Mouse (Mus musculus): ENCODE measurements around the gene Wscd2. TPM values are rescaled to one million over a fixed set of nuclear protein-coding genes. Genes with fewer than 3 reads are reported as not detected.

The Wscd2 gene
- polyA plus RNA-seq, 1 experiment from 2014 or later = 2.2 TPM

DNA sequence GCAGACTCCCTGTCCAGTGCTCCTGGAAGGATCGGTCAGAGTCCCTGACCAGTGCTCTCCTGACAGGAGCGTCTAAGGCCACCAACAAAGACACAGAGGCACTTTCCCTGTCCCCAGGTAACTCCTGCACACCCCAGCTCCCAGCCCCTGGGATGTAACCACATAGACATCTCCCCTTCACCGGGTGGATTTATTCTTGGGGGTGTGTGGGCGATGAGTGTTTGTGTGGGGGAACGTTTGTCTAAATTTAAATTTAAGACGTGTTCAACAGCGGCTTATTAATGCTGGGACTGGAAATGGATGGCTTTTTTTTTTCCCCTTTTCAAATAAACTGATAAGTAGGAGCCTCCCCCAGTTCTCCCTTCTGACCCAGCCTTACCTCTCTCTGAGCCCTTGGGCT is 49.7 kb downstream of the Wscd2 start:
- no peaks in the 10 kb centered on the region for H3K4me1 ChIP-seq (ENCODE audit: control insufficient read depth, insufficient read depth, low read length)
- ATAC-seq (replicated peaks; ENCODE audit: insufficient number of reproducible peaks, low FRiP score, low TSS enrichment, low read depth) = no peak
- no peaks in the 10 kb centered on the region for H3K9me3 ChIP-seq (replicated peaks; ENCODE audit: control insufficient read depth, low read length)
- no peak overlapping the region for H3K4me2 ChIP-seq (ENCODE audit: low read depth, low read length)
- DNase-seq (ENCODE audit: low spot score) = no peak
- no peaks in the 10 kb centered on the region; the same call in 1 of the 2 replicates for H3K27me3 ChIP-seq (ENCODE audit: control insufficient read depth, insufficient read depth, low read length)
- H3K4me3 ChIP-seq (ENCODE audit: low read depth, low read length) = no peak overlapping the region
- H3K9ac ChIP-seq (replicated peaks; ENCODE audit: low read length) = no peak overlapping the region
- WGBS = 90% methylated on average over 7 of the region's 7 CpGs
- no peaks in the 10 kb centered on the region for H3K36me3 ChIP-seq (replicated peaks; ENCODE audit: control insufficient read depth, insufficient read depth, low read depth, low read length)
- H3K27ac ChIP-seq (replicated peaks; ENCODE audit: low read depth, low read length) = no peak overlapping the region

- no peaks in the 10 kb centered on the region for H3K9me3 ChIP-seq (replicated peaks; ENCODE audit: control insufficient read depth, low read length)
- no peak for ATAC-seq (replicated peaks; ENCODE audit: insufficient number of reproducible peaks, low FRiP score, low TSS enrichment, low read depth)
- no peak overlapping the region for H3K27ac ChIP-seq (replicated peaks; ENCODE audit: low read depth, low read length)
- no peak for DNase-seq (ENCODE audit: low spot score)
- H3K27me3 ChIP-seq (ENCODE audit: control insufficient read depth, insufficient read depth, low read length) = no peaks in the 10 kb centered on the region; the same call in 1 of the 2 replicates
- H3K4me3 ChIP-seq (ENCODE audit: low read depth, low read length) = no peak overlapping the region
- H3K4me2 ChIP-seq (ENCODE audit: low read depth, low read length) = no peak overlapping the region
- WGBS = 37% methylated on average over 5 of the region's 5 CpGs
- H3K36me3 ChIP-seq (replicated peaks; ENCODE audit: control insufficient read depth, insufficient read depth, low read depth, low read length) = no peaks in the 10 kb centered on the region
- H3K4me1 ChIP-seq (ENCODE audit: control insufficient read depth, insufficient read depth, low read length) = no peaks in the 10 kb centered on the region
- no peak overlapping the region for H3K9ac ChIP-seq (replicated peaks; ENCODE audit: low read length)
Measured at GRCm38 (mm10) chr5:113541196-113541595, 51.1 kb downstream of the Wscd2 start.

DNA sequence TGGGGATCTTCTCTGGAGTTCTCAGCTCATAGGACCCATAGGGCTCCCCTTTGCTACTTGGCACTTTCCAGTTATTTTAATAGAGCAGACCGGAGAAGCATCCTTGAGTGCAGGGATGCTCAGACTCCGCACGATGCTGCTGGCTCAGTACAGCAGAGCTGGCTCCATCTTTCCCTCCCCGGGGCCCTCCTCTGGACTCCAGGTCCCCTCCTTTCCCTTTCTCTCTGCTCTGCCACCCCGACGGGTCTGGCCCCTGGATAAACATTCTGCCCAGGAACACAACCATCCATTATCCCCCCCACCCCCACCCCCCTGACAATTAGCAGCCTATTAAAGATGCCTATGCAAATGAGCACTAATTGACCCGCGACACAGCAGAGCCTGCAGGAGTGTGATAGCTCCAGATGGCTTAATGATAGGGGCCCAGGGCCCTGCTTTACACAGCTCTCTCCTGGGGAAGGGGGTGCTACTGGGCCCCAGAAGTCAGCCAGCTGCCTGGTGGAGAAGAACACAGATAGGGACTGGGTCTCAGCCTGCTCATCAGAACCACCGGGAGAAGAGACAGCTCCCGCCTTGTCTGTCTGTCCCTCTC is 52.8 kb downstream of the Wscd2 start:
- ATAC-seq (replicated peaks; ENCODE audit: insufficient number of reproducible peaks, low FRiP score, low TSS enrichment, low read depth) = no peak
- H3K27me3 ChIP-seq (ENCODE audit: control insufficient read depth, insufficient read depth, low read length) = no peaks in the 10 kb centered on the region
- H3K27ac ChIP-seq (replicated peaks; ENCODE audit: low read depth, low read length) = no peak overlapping the region
- no peak for DNase-seq (ENCODE audit: low spot score)
- 31% methylated on average over 10 of the region's 10 CpGs for WGBS
- H3K9me3 ChIP-seq (replicated peaks; ENCODE audit: control insufficient read depth, low read length) = no peaks in the 10 kb centered on the region
- H3K9ac ChIP-seq (replicated peaks; ENCODE audit: low read length) = no peak overlapping the region
- H3K4me2 ChIP-seq (ENCODE audit: low read depth, low read length) = no peak overlapping the region
- no peaks in the 10 kb centered on the region for H3K4me1 ChIP-seq (ENCODE audit: control insufficient read depth, insufficient read depth, low read length)
- no peak overlapping the region for H3K4me3 ChIP-seq (ENCODE audit: low read depth, low read length)
- no peaks in the 10 kb centered on the region for H3K36me3 ChIP-seq (replicated peaks; ENCODE audit: control insufficient read depth, insufficient read depth, low read depth, low read length)

DNA sequence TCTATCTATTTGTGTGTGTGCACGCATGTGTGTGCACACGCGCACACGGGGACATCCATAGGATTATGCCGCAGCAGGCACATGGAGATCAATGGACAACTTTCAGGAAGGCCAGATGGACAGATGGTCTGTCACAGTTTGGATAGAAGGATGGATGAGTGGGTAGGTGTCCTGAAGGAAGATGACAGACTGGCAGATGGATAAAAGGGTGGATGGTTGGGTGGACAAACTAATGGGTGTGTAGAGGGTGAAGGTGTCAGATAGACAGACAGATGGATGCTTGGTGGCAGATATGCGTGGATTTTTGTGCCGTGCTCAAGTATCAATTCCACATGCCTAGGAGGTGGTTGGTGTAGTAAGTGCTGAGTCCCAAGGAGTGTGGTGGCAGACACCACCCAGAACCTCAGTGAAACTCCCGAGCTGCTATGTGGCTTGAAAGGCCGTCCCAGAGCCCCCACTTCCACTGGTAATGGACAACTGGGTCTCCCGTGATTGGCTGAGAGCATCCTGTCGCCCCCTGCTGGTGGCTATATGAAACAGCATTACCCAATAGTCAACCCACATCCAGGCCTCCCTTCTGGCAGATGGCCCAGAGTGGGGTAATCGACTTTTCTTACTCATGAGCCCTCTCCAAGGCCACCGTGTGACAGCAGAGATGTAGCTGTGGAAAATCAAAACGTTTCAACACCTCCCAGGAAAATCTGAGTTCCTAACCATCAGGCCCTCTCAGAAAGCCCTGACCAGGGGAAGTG is 58.0 kb downstream of the Wscd2 start:
- no peak overlapping the region for H3K9ac ChIP-seq (replicated peaks; ENCODE audit: low read length)
- H3K4me1 ChIP-seq (ENCODE audit: control insufficient read depth, insufficient read depth, low read length) = no peaks in the 10 kb centered on the region
- H3K36me3 ChIP-seq (replicated peaks; ENCODE audit: control insufficient read depth, insufficient read depth, low read depth, low read length) = no peaks in the 10 kb centered on the region
- 55% methylated on average over 14 of the region's 14 CpGs for WGBS
- H3K27ac ChIP-seq (replicated peaks; ENCODE audit: low read depth, low read length) = no peak overlapping the region
- no peak overlapping the region for H3K4me3 ChIP-seq (ENCODE audit: low read depth, low read length)
- peaks cover 2% of the 10 kb centered on the region; the same call in 1 of the 2 replicates for H3K27me3 ChIP-seq (ENCODE audit: control insufficient read depth, insufficient read depth, low read length)
- no peaks in the 10 kb centered on the region for H3K9me3 ChIP-seq (replicated peaks; ENCODE audit: control insufficient read depth, low read length)
- no peak overlapping the region for H3K4me2 ChIP-seq (ENCODE audit: low read depth, low read length)
- DNase-seq (ENCODE audit: low spot score) (peak; percentile 63), ATAC-seq (replicated peaks; ENCODE audit: insufficient number of reproducible peaks, low FRiP score, low TSS enrichment, low read depth) (no peak)

DNA sequence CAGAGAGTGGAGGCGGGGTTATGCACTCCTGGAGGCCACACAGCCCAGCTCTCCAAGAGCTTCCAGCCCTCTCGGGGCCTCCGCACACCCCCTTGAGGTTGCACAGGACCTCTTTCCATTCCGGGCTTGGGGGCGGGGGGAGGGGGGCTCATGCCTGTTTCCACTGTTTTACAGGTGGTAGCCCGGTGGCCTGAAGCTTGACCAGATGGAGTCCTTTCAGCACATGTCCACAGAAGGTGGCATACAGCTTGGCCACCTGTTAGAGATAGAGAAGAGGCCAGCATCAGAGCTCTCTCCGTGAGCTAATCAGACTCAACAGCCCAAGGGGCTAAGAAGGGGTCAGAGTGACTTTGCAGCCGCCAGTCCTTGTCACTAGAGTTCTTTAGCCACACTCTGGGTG is 60.1 kb downstream of the Wscd2 start:
- Histone ChIP-seq H3K9ac (replicated peaks; ENCODE audit: low read length) (no peak overlapping the region), H3K4me1 (ENCODE audit: control insufficient read depth, insufficient read depth, low read length) (no peaks in the 10 kb centered on the region), H3K4me3 (ENCODE audit: low read depth, low read length) (no peak overlapping the region), H3K36me3 (replicated peaks; ENCODE audit: control insufficient read depth, insufficient read depth, low read depth, low read length) (no peaks in the 10 kb centered on the region), H3K4me2 (ENCODE audit: low read depth, low read length) (no peak overlapping the region), H3K27me3 (ENCODE audit: control insufficient read depth, insufficient read depth, low read length) (peaks cover 2% of the 10 kb centered on the region; the same call in 1 of the 2 replicates), H3K9me3 (replicated peaks; ENCODE audit: control insufficient read depth, low read length) (no peaks in the 10 kb centered on the region), H3K27ac (replicated peaks; ENCODE audit: low read depth, low read length) (no peak overlapping the region)
- ATAC-seq (replicated peaks; ENCODE audit: insufficient number of reproducible peaks, low FRiP score, low TSS enrichment, low read depth) (no peak), DNase-seq (ENCODE audit: low spot score) (no peak)
- WGBS = 55% methylated on average over 8 of the region's 8 CpGs

- ATAC-seq (replicated peaks; ENCODE audit: insufficient number of reproducible peaks, low FRiP score, low TSS enrichment, low read depth) = no peak
- H3K27me3 ChIP-seq (ENCODE audit: control insufficient read depth, insufficient read depth, low read length) = peaks cover 2% of the 10 kb centered on the region; the same call in 1 of the 2 replicates
Measured at GRCm38 (mm10) chr5:113550759-113551158, 60.6 kb downstream of the Wscd2 start.

DNA sequence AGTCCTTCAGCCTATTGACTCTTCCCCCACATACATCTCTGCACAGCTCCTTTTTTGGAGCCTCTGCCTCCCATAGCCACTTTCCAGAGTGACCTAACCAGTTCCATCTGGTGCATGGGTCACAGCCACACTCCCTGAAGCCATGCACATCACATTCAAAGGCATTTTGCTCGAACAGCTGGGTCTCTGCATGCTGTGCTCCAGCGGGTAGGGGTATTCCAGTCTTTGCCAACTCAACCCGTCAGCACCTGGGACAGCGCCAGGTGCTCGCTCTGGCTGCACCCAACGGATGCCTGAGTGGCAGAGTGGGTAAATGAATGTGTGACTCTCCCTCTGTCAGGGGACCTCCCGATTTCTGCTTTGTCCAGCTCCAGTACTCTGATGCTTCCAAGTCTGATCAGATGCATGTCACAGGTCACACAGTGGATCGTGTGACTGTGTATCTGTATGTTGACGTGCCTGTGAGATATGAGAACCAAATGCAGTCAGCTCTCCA is 63.3 kb downstream of the Wscd2 start:
- Histone ChIP-seq H3K27me3 (ENCODE audit: control insufficient read depth, insufficient read depth, low read length) (peaks cover 2% of the 10 kb centered on the region; the same call in 1 of the 2 replicates), H3K4me3 (ENCODE audit: low read depth, low read length) (no peak overlapping the region), H3K4me2 (ENCODE audit: low read depth, low read length) (no peak overlapping the region), H3K36me3 (replicated peaks; ENCODE audit: control insufficient read depth, insufficient read depth, low read depth, low read length) (no peaks in the 10 kb centered on the region), H3K4me1 (ENCODE audit: control insufficient read depth, insufficient read depth, low read length) (no peaks in the 10 kb centered on the region), H3K9ac (replicated peaks; ENCODE audit: low read length) (no peak overlapping the region), H3K9me3 (replicated peaks; ENCODE audit: control insufficient read depth, low read length) (no peaks in the 10 kb centered on the region), H3K27ac (replicated peaks; ENCODE audit: low read depth, low read length) (no peak overlapping the region)
- 9% methylated on average over 9 of the region's 9 CpGs for WGBS
- ATAC-seq (replicated peaks; ENCODE audit: insufficient number of reproducible peaks, low FRiP score, low TSS enrichment, low read depth) (no peak), DNase-seq (ENCODE audit: low spot score) (peak; percentile 88)

More at GRCm38 (mm10) chr5:113550759-113551158, 60.6 kb downstream of the Wscd2 start:
- DNase-seq (ENCODE audit: low spot score) = no peak
- WGBS = 23% methylated on average over 19 of the region's 19 CpGs
- no peaks in the 10 kb centered on the region for H3K9me3 ChIP-seq (replicated peaks; ENCODE audit: control insufficient read depth, low read length)
- no peaks in the 10 kb centered on the region for H3K36me3 ChIP-seq (replicated peaks; ENCODE audit: control insufficient read depth, insufficient read depth, low read depth, low read length)
- H3K27ac ChIP-seq (replicated peaks; ENCODE audit: low read depth, low read length) = no peak overlapping the region
- no peak overlapping the region for H3K4me3 ChIP-seq (ENCODE audit: low read depth, low read length)
- no peak overlapping the region for H3K4me2 ChIP-seq (ENCODE audit: low read depth, low read length)
- H3K9ac ChIP-seq (replicated peaks; ENCODE audit: low read length) = no peak overlapping the region
- H3K4me1 ChIP-seq (ENCODE audit: control insufficient read depth, insufficient read depth, low read length) = no peaks in the 10 kb centered on the region

GRCm38 (mm10) chr5:113554095-113554494 is 64.0 kb downstream of the Wscd2 start:
- ATAC-seq (replicated peaks; ENCODE audit: insufficient number of reproducible peaks, low FRiP score, low TSS enrichment, low read depth) (no peak), DNase-seq (ENCODE audit: low spot score) (peak; percentile 27)
- 47% methylated on average over 15 of the region's 15 CpGs for WGBS
- H3K4me1 ChIP-seq (ENCODE audit: control insufficient read depth, insufficient read depth, low read length) = no peaks in the 10 kb centered on the region
- H3K27ac ChIP-seq (replicated peaks; ENCODE audit: low read depth, low read length) = no peak overlapping the region
- no peak overlapping the region for H3K4me2 ChIP-seq (ENCODE audit: low read depth, low read length)
- H3K9ac ChIP-seq (replicated peaks; ENCODE audit: low read length) = no peak overlapping the region
- peaks cover 2% of the 10 kb centered on the region; the same call in 1 of the 2 replicates for H3K27me3 ChIP-seq (ENCODE audit: control insufficient read depth, insufficient read depth, low read length)
- no peaks in the 10 kb centered on the region for H3K9me3 ChIP-seq (replicated peaks; ENCODE audit: control insufficient read depth, low read length)
- no peaks in the 10 kb centered on the region for H3K36me3 ChIP-seq (replicated peaks; ENCODE audit: control insufficient read depth, insufficient read depth, low read depth, low read length)
- no peak overlapping the region for H3K4me3 ChIP-seq (ENCODE audit: low read depth, low read length)
